Mouse (Mus musculus) bone marrow macrophage, adult 2 months (primary cell): ENCODE data around the gene Olfr397. TPM values are rescaled to one million over a fixed set of nuclear protein-coding genes. Genes with fewer than 3 reads are reported as not detected.

Experiments used
- H3K27ac ChIP-seq: 2 replicates; pipeline ENCODE4 v1.5.1; 2012; ENCODE audit warnings: low read depth, low read length; ENCODE audit not compliant: insufficient read depth
- H3K4me1 ChIP-seq: 2 replicates; pipeline ENCODE4 v1.6.1; 2012; ENCODE audit warnings: low read length; ENCODE audit not compliant: control insufficient read depth, insufficient read depth
- H3K4me3 ChIP-seq: 2 replicates; pipeline ENCODE4 v1.5.1; 2012; ENCODE audit warnings: mild to moderate bottlenecking, low read length, moderate library complexity; ENCODE audit not compliant: insufficient read depth
- CTCF ChIP-seq: IDR thresholded peaks from 2 replicates; pipeline ENCODE4 v1.5.1; 2012; ENCODE audit warnings: low read depth, mild to moderate bottlenecking, low read length, moderate library complexity
- POLR2A ChIP-seq: IDR thresholded peaks from 2 replicates; pipeline ENCODE4 v1.6.1; 2012; ENCODE audit warnings: mild to moderate bottlenecking, low read depth, low read length, borderline replicate concordance
- polyA plus RNA-seq: library from polyadenylated mRNA; stranded (reverse); fragments of >200 nt; gene quantifications from 2 replicates; pipeline ENCODE4 v1.2.4, GENCODE M21; 2012; ENCODE audit not compliant: missing spikeins, insufficient read depth, insufficient read length

The Olfr397 gene
- polyA plus RNA-seq = not detected in 2 replicates

GRCm38 (mm10) chr11:73960517-73960916, at the start of gene Olfr397:
TSS of gene Olfr397 (plus strand) at chr11:73960817.
- H3K4me1 ChIP-seq = no peaks in the 10 kb centered on the region
- H3K4me3 ChIP-seq = no peak within 1 kb of the TSS
- no peak within 1 kb of the TSS for H3K27ac ChIP-seq
- TF ChIP-seq CTCF (no peak), POLR2A (no peak)

GRCm38 (mm10) chr11:73936377-73936776, 24.2 kb upstream of the Olfr397 start, which contains the start of gene Olfr23:
TSS of gene Olfr23 (plus strand) at chr11:73936677.
- no peak within 1 kb of the TSS for H3K4me3 ChIP-seq
- H3K4me1 ChIP-seq = no peaks in the 10 kb centered on the region
- TF ChIP-seq CTCF (no peak), POLR2A (no peak)
- no peak within 1 kb of the TSS for H3K27ac ChIP-seq

- Histone ChIP-seq H3K27ac (no peak within 1 kb of the TSS), H3K4me1 (no peaks in the 10 kb centered on the region), H3K4me3 (no peak within 1 kb of the TSS)
- TF ChIP-seq CTCF (no peak), POLR2A (no peak)
Measured at GRCm38 (mm10) chr11:73990307-73990706, 29.7 kb downstream of the Olfr397 start, which contains the start of gene Olfr398. TSS of gene Olfr398 (minus strand) at chr11:73990407.

- H3K27ac ChIP-seq = no peak overlapping the region
- H3K4me1 ChIP-seq = no peaks in the 10 kb centered on the region
- TF ChIP-seq POLR2A (no peak), CTCF (no peak)
- H3K4me3 ChIP-seq = no peak overlapping the region
Measured at GRCm38 (mm10) chr11:73993115-73993514, 32.5 kb downstream of the Olfr397 start.

Other genes starting within 250 kb of the Olfr397 start
- not detected in 2 replicates for gene Olfr389, start 180.1 kb upstream of the Olfr397 start, polyA plus RNA-seq
- not detected in 2 replicates for gene Olfr390, start 177.9 kb upstream of the Olfr397 start, polyA plus RNA-seq
- not detected in 2 replicates for gene Olfr391-ps, start 157.8 kb upstream of the Olfr397 start, polyA plus RNA-seq
- not detected in 2 replicates for gene Olfr392, start 143.8 kb upstream of the Olfr397 start, polyA plus RNA-seq
- not detected in 2 replicates for gene Olfr393, start 109.4 kb upstream of the Olfr397 start, polyA plus RNA-seq
- not detected in 2 replicates for gene Olfr394, start 70.0 kb upstream of the Olfr397 start, polyA plus RNA-seq
- not detected in 2 replicates for gene Olfr395, start 51.5 kb upstream of the Olfr397 start, polyA plus RNA-seq
- gene Olfr23, start 24.1 kb upstream of the Olfr397 start, polyA plus RNA-seq = not detected in 2 replicates
- gene Olfr398, start 29.6 kb downstream of the Olfr397 start, polyA plus RNA-seq = not detected in 2 replicates
- not detected in 2 replicates for gene Olfr139, start 95.7 kb downstream of the Olfr397 start, polyA plus RNA-seq
- not detected in 2 replicates for gene Olfr399, start 95.8 kb downstream of the Olfr397 start, polyA plus RNA-seq
- gene Zfp616, start 109.1 kb downstream of the Olfr397 start, polyA plus RNA-seq = 0.21 TPM in 1 of 2 replicates, not detected in the other
- gene Olfr401, start 152.9 kb downstream of the Olfr397 start, polyA plus RNA-seq = not detected in 2 replicates
- not detected in 2 replicates for gene Olfr402, start 192.7 kb downstream of the Olfr397 start, polyA plus RNA-seq
- gene Olfr403, start 225.4 kb downstream of the Olfr397 start, polyA plus RNA-seq = not detected in 2 replicates